Mouse (Mus musculus) embryonic facial prominence, embryonic 11.5 days (tissue): ENCODE measurements at regions not wholly inside any gene's neighbourhood (a gene's known extent, or its start where the extent isn't known, plus 50 kb on each side); places are given as distances from the start of the nearest gene placed in this dataset.

Experiments
- ATAC-seq: fragments of 200-750 bp; cut with Nextera tagmentation; replicated peaks from 2 replicates; pipeline ENCODE4 v1.8.0; 2017; ENCODE audit warnings: low read depth; ENCODE audit not compliant: insufficient number of reproducible peaks, low FRiP score, low TSS enrichment
- DNase-seq: peaks from one replicate; pipeline ENCODE4 v3.0.0-alpha.2; 2015; ENCODE audit warnings: low spot score
- H3K27ac ChIP-seq: fragments of 300-500 bp; sonication (generic); replicated peaks from 2 replicates; pipeline ENCODE4 v1.5.1; 2014; ENCODE audit warnings: mild to moderate bottlenecking, low read depth, low read length, control low read depth
- H3K27me3 ChIP-seq: fragments of 300-500 bp; sonication (generic); 2 replicates; pipeline ENCODE4 v1.6.1; 2014; ENCODE audit warnings: mild to moderate bottlenecking, low read length, moderate library complexity, mixed read lengths; ENCODE audit not compliant: control insufficient read depth, insufficient read depth
- H3K36me3 ChIP-seq: fragments of 300-500 bp; sonication (generic); replicated peaks from 2 replicates; pipeline ENCODE4 v1.6.1; 2014; ENCODE audit warnings: low read depth, mild to moderate bottlenecking, low read length, moderate library complexity, mixed read lengths; ENCODE audit not compliant: control insufficient read depth, insufficient read depth
- H3K4me1 ChIP-seq: fragments of 300-500 bp; sonication (generic); 2 replicates; pipeline ENCODE4 v1.6.1; 2014; ENCODE audit warnings: low read length, mixed read lengths; ENCODE audit not compliant: control insufficient read depth, insufficient read depth
- H3K4me2 ChIP-seq: fragments of 300-500 bp; sonication (generic); 2 replicates; pipeline ENCODE4 v1.6.1; 2014; ENCODE audit warnings: low read depth, mild to moderate bottlenecking, control low read depth, low read length, moderate library complexity
- H3K4me3 ChIP-seq: fragments of 300-500 bp; sonication (generic); 2 replicates; pipeline ENCODE4 v1.5.1; 2014; ENCODE audit warnings: low read depth, low read length, control low read depth
- H3K9ac ChIP-seq: fragments of 300-500 bp; sonication (generic); replicated peaks from 2 replicates; pipeline ENCODE4 v1.6.1; 2014; ENCODE audit warnings: mild to moderate bottlenecking, control low read depth, low read length
- H3K9me3 ChIP-seq: fragments of 300-500 bp; sonication (generic); replicated peaks from 2 replicates; pipeline ENCODE4 v1.6.1; 2016; ENCODE audit warnings: mild to moderate bottlenecking, low read length, inconsistent platforms, mixed read lengths; ENCODE audit not compliant: control insufficient read depth
- WGBS: fragments of 180-500 bp; shearing (Covaris S2); extraction: QIAGEN DNeasy Blood & Tissue Kit; methylation state at CpG from one replicate; pipeline ENCODE4 v1.1.7; 2014; 5-methylcytosine and 5-hydroxymethylcytosine counted together

DNA sequence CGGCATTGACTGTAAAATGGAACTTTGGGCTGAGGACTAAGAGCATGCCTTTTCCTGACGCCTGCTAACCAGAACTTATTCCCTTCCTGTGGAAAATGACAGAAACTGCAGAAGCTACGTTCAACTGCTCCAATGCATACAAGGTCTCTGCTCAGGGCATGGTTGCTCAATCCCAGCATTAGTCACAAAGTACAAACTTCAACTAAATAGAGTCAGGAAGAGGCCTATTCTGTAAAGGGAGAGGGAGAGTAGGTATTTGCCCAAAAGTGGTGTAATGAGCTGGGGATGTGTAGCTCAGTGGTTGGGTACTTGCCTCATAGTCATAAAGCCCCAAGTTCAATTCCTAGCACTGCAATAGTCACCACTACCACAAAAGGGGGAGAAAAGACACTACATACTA lies 221.7 kb downstream of the Rybp start:
- no peaks in the 10 kb centered on the region for H3K27me3 ChIP-seq
- DNase-seq (no peak), ATAC-seq (no peak)
- no peak overlapping the region for H3K9ac ChIP-seq
- 84% methylated on average over 3 of the region's 3 CpGs for WGBS
- no peaks in the 10 kb centered on the region for H3K9me3 ChIP-seq
- H3K4me1 ChIP-seq: no peaks in the 10 kb centered on the region
- no peak overlapping the region for H3K4me3 ChIP-seq
- no peak overlapping the region for H3K4me2 ChIP-seq
- H3K27ac ChIP-seq: no peak overlapping the region
- H3K36me3 ChIP-seq: no peaks in the 10 kb centered on the region

DNA sequence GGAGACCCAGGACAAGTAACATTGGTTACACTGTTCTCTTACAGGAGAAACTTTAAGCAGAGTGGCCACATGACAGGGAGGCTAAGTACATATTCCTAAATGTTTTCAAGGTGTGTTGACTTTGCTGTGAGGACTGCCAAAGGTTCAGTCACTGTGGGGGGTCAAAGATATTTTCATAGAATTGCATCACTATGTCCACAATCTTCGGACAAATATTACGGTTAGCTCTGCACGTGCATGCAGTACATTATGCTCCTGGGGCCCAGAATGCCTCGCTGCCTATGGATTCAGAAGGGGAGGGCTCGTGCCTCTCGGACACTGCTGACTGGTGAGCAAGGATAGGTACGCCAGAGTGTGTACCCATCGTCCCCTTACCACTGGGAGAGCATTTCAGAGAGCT lies 224.3 kb downstream of the Rybp start:
- ATAC-seq: no peak
- Histone ChIP-seq H3K4me3 (no peak overlapping the region), H3K9ac (no peak overlapping the region), H3K36me3 (no peaks in the 10 kb centered on the region), H3K27ac (no peak overlapping the region), H3K4me2 (no peak overlapping the region), H3K4me1 (no peaks in the 10 kb centered on the region; the same call in 1 of the 2 replicates), H3K9me3 (no peaks in the 10 kb centered on the region), H3K27me3 (no peaks in the 10 kb centered on the region)
- no peak for DNase-seq
- WGBS: 86% methylated on average over 8 of the region's 8 CpGs

- no peak for DNase-seq
- no peaks in the 10 kb centered on the region for H3K27me3 ChIP-seq
- no peaks in the 10 kb centered on the region for H3K36me3 ChIP-seq
- H3K4me1 ChIP-seq: no peaks in the 10 kb centered on the region; the same call in 1 of the 2 replicates
- H3K9ac ChIP-seq: no peak overlapping the region
- no peak overlapping the region for H3K4me2 ChIP-seq
- 0 out of 2 replicates have a peak, but pooled peaks have one; percentile 26 for ATAC-seq
- no peaks in the 10 kb centered on the region for H3K9me3 ChIP-seq
- no peak overlapping the region for H3K4me3 ChIP-seq
- H3K27ac ChIP-seq: no peak overlapping the region
- WGBS: 49% methylated on average over 8 of the region's 8 CpGs
Observed at GRCm38 (mm10) chr6:100059803-100060202, 227.5 kb downstream of the Rybp start.

GRCm38 (mm10) chr6:100055980-100056379 lies 231.3 kb downstream of the Rybp start:
- H3K27ac ChIP-seq: no peak overlapping the region
- H3K9me3 ChIP-seq: no peaks in the 10 kb centered on the region
- H3K36me3 ChIP-seq: no peaks in the 10 kb centered on the region
- WGBS: 39% methylated on average over 5 of the region's 5 CpGs
- no peak for DNase-seq
- peaks cover 2% of the 10 kb centered on the region; the same call in 1 of the 2 replicates for H3K4me1 ChIP-seq
- ATAC-seq: no peak
- no peak overlapping the region for H3K4me2 ChIP-seq
- no peaks in the 10 kb centered on the region for H3K27me3 ChIP-seq
- no peak overlapping the region for H3K4me3 ChIP-seq
- no peak overlapping the region for H3K9ac ChIP-seq

- Histone ChIP-seq H3K27me3 (peaks cover 3% of the 10 kb centered on the region; the same call in 1 of the 2 replicates), H3K9ac (no peak overlapping the region), H3K27ac (no peak overlapping the region), H3K4me3 (no peak overlapping the region), H3K9me3 (no peaks in the 10 kb centered on the region), H3K4me2 (no peak overlapping the region), H3K36me3 (no peaks in the 10 kb centered on the region), H3K4me1 (peaks cover 2% of the 10 kb centered on the region; the same call in 1 of the 2 replicates)
- 39% methylated on average over 8 of the region's 8 CpGs for WGBS
- ATAC-seq (0 out of 2 replicates have a peak, but pooled peaks have one; percentile 6), DNase-seq (peak; percentile 58)
Observed at GRCm38 (mm10) chr6:100052955-100053795, 234.1 kb downstream of the Rybp start.

DNA sequence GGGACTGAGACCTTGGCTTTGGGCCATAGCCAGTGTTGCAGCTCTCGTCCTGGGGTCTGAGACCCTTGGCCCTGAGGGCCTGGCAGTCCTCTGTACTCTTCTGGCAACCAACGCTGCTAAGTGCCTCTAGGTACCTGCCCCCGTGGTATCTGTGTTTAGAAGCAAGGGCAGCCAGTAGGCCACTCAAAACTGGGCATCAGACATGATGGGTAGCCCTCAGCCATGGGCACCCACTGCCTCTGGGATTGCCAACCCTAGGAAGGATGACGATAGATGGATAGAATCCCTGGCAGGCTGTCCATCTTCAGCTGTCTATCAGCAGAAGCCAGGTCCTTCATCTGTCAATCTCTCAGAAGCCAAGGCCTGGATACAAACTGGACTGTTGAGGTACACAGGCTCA lies 234.9 kb downstream of the Rybp start:
- H3K27ac ChIP-seq: no peak overlapping the region
- no peak overlapping the region for H3K4me2 ChIP-seq
- no peaks in the 10 kb centered on the region for H3K9me3 ChIP-seq
- ATAC-seq (no peak), DNase-seq (no peak)
- WGBS: 90% methylated on average over 4 of the region's 4 CpGs
- H3K36me3 ChIP-seq: no peaks in the 10 kb centered on the region
- H3K27me3 ChIP-seq: peaks cover 3% of the 10 kb centered on the region; the same call in 1 of the 2 replicates
- peaks cover 2% of the 10 kb centered on the region; the same call in 1 of the 2 replicates for H3K4me1 ChIP-seq
- H3K9ac ChIP-seq: no peak overlapping the region
- H3K4me3 ChIP-seq: no peak overlapping the region

GRCm38 (mm10) chr6:100049036-100049435 lies 238.2 kb downstream of the Rybp start:
- DNase-seq: no peak
- WGBS: 84% methylated on average over 3 of the region's 3 CpGs
- ATAC-seq: no peak
- Histone ChIP-seq H3K27me3 (peaks cover 3% of the 10 kb centered on the region; the same call in 1 of the 2 replicates), H3K36me3 (no peaks in the 10 kb centered on the region), H3K4me2 (no peak overlapping the region), H3K9me3 (no peaks in the 10 kb centered on the region), H3K4me1 (peaks cover 1% of the 10 kb centered on the region; the same call in 1 of the 2 replicates), H3K9ac (no peak overlapping the region), H3K27ac (no peak overlapping the region), H3K4me3 (no peak overlapping the region)
